Mouse (Mus musculus): ENCODE results near the gene Fbxo10. TPM values are rescaled to one million over a fixed set of nuclear protein-coding genes. Genes with fewer than 3 reads are reported as not detected.

The Fbxo10 gene
- 9.4 and 9.7 TPM in 2 replicates for polyA plus RNA-seq (2014; fragmentation: Nextera tagmentation; extraction: Ambion mirVana)

- peak; percentile 94 for ATAC-seq (replicated peaks; ENCODE audit: low FRiP score, low TSS enrichment, low read depth)
- H3K9me3 ChIP-seq (ENCODE audit: control insufficient read depth, low read length), result no peaks in the 10 kb centered on the region
- WGBS, result under 1% methylated on average over 76 of the region's 77 CpGs
- H3K36me3 ChIP-seq (ENCODE audit: control insufficient read depth, insufficient read depth, low read length), result no peaks in the 10 kb centered on the region
- peak within 1 kb of the TSS; percentile 84 for H3K9ac ChIP-seq (ENCODE audit: low read length)
- peak; percentile 90 for DNase-seq (ENCODE audit: low spot score)
- H3K4me3 ChIP-seq (ENCODE audit: low read depth, low read length), result peak within 1 kb of the TSS; percentile 71
- H3K4me2 ChIP-seq (ENCODE audit: low read length), result peak within 1 kb of the TSS; percentile 61
- H3K27me3 ChIP-seq (replicated peaks; ENCODE audit: control insufficient read depth, insufficient read depth, low read length), result no peaks in the 10 kb centered on the region
- peak within 1 kb of the TSS; percentile 77 for H3K27ac ChIP-seq (ENCODE audit: low read depth)
- peaks cover 10% of the 10 kb centered on the region for H3K4me1 ChIP-seq (replicated peaks; ENCODE audit: control insufficient read depth, insufficient read depth, low read length)
These were observed at the start of gene Fbxo10 for GRCm38 (mm10) chr4:45084021-45084894. Fbxo10 (minus strand) TSS chr4:45084604.

DNA sequence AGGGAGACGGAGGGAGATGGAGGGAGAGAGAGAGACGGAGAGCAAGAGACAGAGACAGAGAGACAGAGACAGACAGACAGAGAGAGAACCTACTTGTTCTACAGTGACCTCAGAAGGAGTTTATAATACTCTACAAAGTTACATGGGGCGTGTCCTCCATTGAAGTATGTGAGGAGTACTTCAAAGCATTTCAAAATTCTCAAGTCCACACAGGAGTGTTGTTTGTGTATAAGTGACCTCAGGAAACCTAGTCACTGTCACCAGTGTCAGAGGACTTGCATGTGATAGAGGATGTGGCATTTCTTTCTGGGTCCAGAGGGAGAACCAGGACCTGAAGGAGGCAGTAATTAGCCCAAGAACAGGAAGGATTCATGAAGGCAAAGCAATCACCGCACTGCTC, 46.6 kb upstream of the Fbxo10 start:
- Histone ChIP-seq H3K36me3 (ENCODE audit: control insufficient read depth, insufficient read depth, low read length) (no peaks in the 10 kb centered on the region), H3K27me3 (replicated peaks; ENCODE audit: control insufficient read depth, insufficient read depth, low read length) (no peaks in the 10 kb centered on the region), H3K4me3 (ENCODE audit: low read depth, low read length) (no peak overlapping the region), H3K4me2 (ENCODE audit: low read length) (no peak overlapping the region), H3K4me1 (replicated peaks; ENCODE audit: control insufficient read depth, insufficient read depth, low read length) (no peaks in the 10 kb centered on the region), H3K9ac (ENCODE audit: low read length) (no peak overlapping the region), H3K9me3 (ENCODE audit: control insufficient read depth, low read length) (no peaks in the 10 kb centered on the region), H3K27ac (ENCODE audit: low read depth) (no peak overlapping the region)
- no peak for ATAC-seq (replicated peaks; ENCODE audit: low FRiP score, low TSS enrichment, low read depth)
- DNase-seq (ENCODE audit: low spot score), result no peak
- whole genome bisulfite sequencing, result 59% methylated on average over 4 of the region's 4 CpGs

DNA sequence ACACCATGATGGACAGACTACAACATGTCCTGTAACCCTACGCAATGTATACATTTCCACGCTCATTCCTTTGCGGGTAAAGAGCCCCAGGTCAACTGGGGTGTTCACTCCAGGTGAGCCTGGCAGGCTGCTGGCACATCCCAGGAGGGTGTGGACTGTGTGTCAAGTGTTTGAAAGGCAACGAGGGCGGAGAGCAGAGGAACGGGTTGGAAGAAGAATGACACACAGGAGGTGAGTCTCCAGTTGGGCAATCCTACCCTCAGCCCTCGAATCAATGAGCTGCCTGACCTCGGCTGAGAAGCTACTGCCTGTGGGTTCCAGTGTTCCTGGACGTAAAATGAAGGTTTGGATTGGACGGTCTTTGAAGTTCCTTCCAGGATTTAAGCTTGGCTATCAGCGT, 36.9 kb upstream of the Fbxo10 start:
- Histone ChIP-seq H3K9ac (ENCODE audit: low read length) (no peak overlapping the region), H3K27ac (ENCODE audit: low read depth) (no peak overlapping the region), H3K4me3 (ENCODE audit: low read depth, low read length) (no peak overlapping the region), H3K36me3 (ENCODE audit: control insufficient read depth, insufficient read depth, low read length) (no peaks in the 10 kb centered on the region), H3K4me2 (ENCODE audit: low read length) (no peak overlapping the region), H3K9me3 (ENCODE audit: control insufficient read depth, low read length) (no peaks in the 10 kb centered on the region), H3K27me3 (replicated peaks; ENCODE audit: control insufficient read depth, insufficient read depth, low read length) (no peaks in the 10 kb centered on the region), H3K4me1 (replicated peaks; ENCODE audit: control insufficient read depth, insufficient read depth, low read length) (no peaks in the 10 kb centered on the region)
- DNase-seq (ENCODE audit: low spot score), result no peak
- 84% methylated on average over 11 of the region's 11 CpGs for WGBS
- no peak for ATAC-seq (replicated peaks; ENCODE audit: low FRiP score, low TSS enrichment, low read depth)

GRCm38 (mm10) chr4:45108456-45109110, 24.2 kb upstream of the Fbxo10 start:
- H3K9ac ChIP-seq (ENCODE audit: low read length), result no peak overlapping the region

DNA sequence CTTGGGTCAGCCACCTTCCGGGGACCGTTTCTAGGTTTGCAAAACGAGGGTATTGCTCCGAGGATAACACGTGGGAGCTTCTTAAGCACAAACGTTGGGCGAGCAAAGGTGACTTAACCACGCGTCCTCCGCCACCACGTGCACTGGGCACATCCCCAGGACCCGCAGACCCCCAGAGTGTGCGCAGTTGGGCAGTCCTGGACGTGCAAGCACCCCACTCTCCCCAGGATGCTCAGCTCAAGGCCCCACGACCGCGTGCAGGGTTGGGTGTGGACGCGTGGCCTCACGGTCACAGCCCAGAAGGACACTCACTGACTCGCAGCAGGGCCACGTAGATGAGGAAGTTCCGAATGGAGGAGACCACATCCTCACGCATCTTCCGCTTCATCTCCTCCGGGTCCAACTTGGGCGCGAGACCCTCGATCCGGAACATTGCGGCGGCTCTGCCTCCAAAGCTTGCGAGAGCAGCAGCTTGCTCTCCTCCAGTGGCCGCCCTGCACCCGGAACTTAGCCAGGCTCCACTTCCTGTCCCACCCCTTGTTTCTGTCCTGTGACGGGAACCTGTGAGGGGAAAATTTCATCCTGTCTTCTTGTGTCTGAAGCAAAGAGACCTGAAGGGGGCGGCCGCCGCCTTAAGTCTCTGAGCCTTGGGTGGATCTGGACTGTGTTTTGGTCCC, 23.3 kb upstream of the Fbxo10 start, which contains the start of gene Tomm5:
TSS of gene Tomm5 (minus strand) at position 514 of the 677 bp plus-strand sequence.
- Histone ChIP-seq H3K4me1 (replicated peaks; ENCODE audit: control insufficient read depth, insufficient read depth, low read length) (peaks cover 12% of the 10 kb centered on the region), H3K9me3 (ENCODE audit: control insufficient read depth, low read length) (no peaks in the 10 kb centered on the region), H3K4me2 (ENCODE audit: low read length) (peak within 1 kb of the TSS; percentile 82), H3K27ac (ENCODE audit: low read depth) (peak within 1 kb of the TSS; percentile 43), H3K36me3 (ENCODE audit: control insufficient read depth, insufficient read depth, low read length) (peaks cover 13% of the 10 kb centered on the region), H3K27me3 (replicated peaks; ENCODE audit: control insufficient read depth, insufficient read depth, low read length) (no peaks in the 10 kb centered on the region), H3K4me3 (ENCODE audit: low read depth, low read length) (peak within 1 kb of the TSS; percentile 79), H3K9ac (ENCODE audit: low read length) (peak within 1 kb of the TSS; percentile 92)
- ATAC-seq (replicated peaks; ENCODE audit: low FRiP score, low TSS enrichment, low read depth) (peak; percentile 95), DNase-seq (ENCODE audit: low spot score) (peak; percentile 87)
- WGBS, result under 1% methylated on average over 39 of the region's 39 CpGs

More at GRCm38 (mm10) chr4:45108456-45109110, 24.2 kb upstream of the Fbxo10 start:
- Histone ChIP-seq H3K27me3 (replicated peaks; ENCODE audit: control insufficient read depth, insufficient read depth, low read length) (no peaks in the 10 kb centered on the region), H3K4me1 (replicated peaks; ENCODE audit: control insufficient read depth, insufficient read depth, low read length) (peaks cover 12% of the 10 kb centered on the region), H3K36me3 (ENCODE audit: control insufficient read depth, insufficient read depth, low read length) (peaks cover 13% of the 10 kb centered on the region), H3K4me3 (ENCODE audit: low read depth, low read length) (0 out of 2 replicates have a peak overlapping the region, but pooled peaks have one; percentile 79), H3K27ac (ENCODE audit: low read depth) (no peak overlapping the region), H3K4me2 (ENCODE audit: low read length) (peak overlapping the region; percentile 23; the same call in 1 of the 2 replicates), H3K9me3 (ENCODE audit: control insufficient read depth, low read length) (no peaks in the 10 kb centered on the region)
- 66% methylated on average over 8 of the region's 8 CpGs for WGBS
- no peak for DNase-seq (ENCODE audit: low spot score)
- ATAC-seq (replicated peaks; ENCODE audit: low FRiP score, low TSS enrichment, low read depth), result no peak

- no peak for ATAC-seq (replicated peaks; ENCODE audit: low FRiP score, low TSS enrichment, low read depth)
These were observed 22.7 kb upstream of the Fbxo10 start for GRCm38 (mm10) chr4:45107066-45107465.

GRCm38 (mm10) chr4:45106409-45106808, 22.0 kb upstream of the Fbxo10 start:
- no peaks in the 10 kb centered on the region for H3K27me3 ChIP-seq (replicated peaks; ENCODE audit: control insufficient read depth, insufficient read depth, low read length)
- H3K4me1 ChIP-seq (replicated peaks; ENCODE audit: control insufficient read depth, insufficient read depth, low read length), result peaks cover 12% of the 10 kb centered on the region
- no peak overlapping the region for H3K9ac ChIP-seq (ENCODE audit: low read length)
- no peak overlapping the region for H3K27ac ChIP-seq (ENCODE audit: low read depth)
- DNase-seq (ENCODE audit: low spot score) (no peak), ATAC-seq (replicated peaks; ENCODE audit: low FRiP score, low TSS enrichment, low read depth) (no peak)
- peak overlapping the region; percentile 82 for H3K4me2 ChIP-seq (ENCODE audit: low read length)
- H3K9me3 ChIP-seq (ENCODE audit: control insufficient read depth, low read length), result no peaks in the 10 kb centered on the region
- peaks cover 13% of the 10 kb centered on the region for H3K36me3 ChIP-seq (ENCODE audit: control insufficient read depth, insufficient read depth, low read length)
- 74% methylated on average over 5 of the region's 5 CpGs for WGBS
- peak overlapping the region; percentile 79; the same call in 1 of the 2 replicates for H3K4me3 ChIP-seq (ENCODE audit: low read depth, low read length)

More at GRCm38 (mm10) chr4:45107066-45107465, 22.7 kb upstream of the Fbxo10 start:
- Histone ChIP-seq H3K4me1 (replicated peaks; ENCODE audit: control insufficient read depth, insufficient read depth, low read length) (peaks cover 12% of the 10 kb centered on the region), H3K27me3 (replicated peaks; ENCODE audit: control insufficient read depth, insufficient read depth, low read length) (no peaks in the 10 kb centered on the region), H3K27ac (ENCODE audit: low read depth) (peak overlapping the region; percentile 43; the same call in 1 of the 2 replicates), H3K9me3 (ENCODE audit: control insufficient read depth, low read length) (no peaks in the 10 kb centered on the region), H3K4me3 (ENCODE audit: low read depth, low read length) (peak overlapping the region; percentile 79), H3K9ac (ENCODE audit: low read length) (peak overlapping the region; percentile 92), H3K36me3 (ENCODE audit: control insufficient read depth, insufficient read depth, low read length) (peaks cover 13% of the 10 kb centered on the region), H3K4me2 (ENCODE audit: low read length) (peak overlapping the region; percentile 82)
- 2% methylated on average over 4 of the region's 4 CpGs for WGBS
- peak; percentile 56 for DNase-seq (ENCODE audit: low spot score)

GRCm38 (mm10) chr4:45097198-45097872, 12.9 kb upstream of the Fbxo10 start:
- WGBS, result 22% methylated on average over 7 of the region's 7 CpGs
- Histone ChIP-seq H3K36me3 (ENCODE audit: control insufficient read depth, insufficient read depth, low read length) (no peaks in the 10 kb centered on the region), H3K4me1 (replicated peaks; ENCODE audit: control insufficient read depth, insufficient read depth, low read length) (no peaks in the 10 kb centered on the region), H3K4me3 (ENCODE audit: low read depth, low read length) (no peak overlapping the region), H3K9ac (ENCODE audit: low read length) (no peak overlapping the region), H3K27me3 (replicated peaks; ENCODE audit: control insufficient read depth, insufficient read depth, low read length) (no peaks in the 10 kb centered on the region), H3K27ac (ENCODE audit: low read depth) (no peak overlapping the region), H3K9me3 (ENCODE audit: control insufficient read depth, low read length) (no peaks in the 10 kb centered on the region), H3K4me2 (ENCODE audit: low read length) (no peak overlapping the region)
- ATAC-seq (replicated peaks; ENCODE audit: low FRiP score, low TSS enrichment, low read depth), result no peak; the same call in 1 of the 2 replicates
- DNase-seq (ENCODE audit: low spot score), result peak; percentile 94
